Mouse (Mus musculus) CH12.LX (cell line): Measurements from ENCODE around the gene Zfp105.

ENCODE experiments used
- CTCF ChIP-seq, 2 experiments: IDR thresholded peaks in 1 of 2; conservative IDR thresholded peaks in 1 of 2; 2 replicates each; pipeline ENCODE4 v1.5.1; 2011 to 2012; ENCODE audit warnings: low read depth in 2 of 2, low read length in 2 of 2, improper control_type of control experiment in 1 of 2, inconsistent platforms in 1 of 2, mild to moderate bottlenecking in 1 of 2, moderate library complexity in 1 of 2
- TBP ChIP-seq: conservative IDR thresholded peaks from 2 replicates; pipeline ENCODE4 v1.6.1; 2011; ENCODE audit warnings: low read depth, low read length, improper control_type of control experiment

- TF ChIP-seq CTCF (conservative IDR thresholded peaks at IDR 0.05 in 1 of 2, IDR thresholded peaks at IDR 0.05 in 1 of 2; ENCODE audit: low read depth in 2 of 2, low read length in 2 of 2) (no peak), TBP (peak; percentile 42; the same call in 1 of the 2 replicates)
Measured at GRCm38 (mm10) chr9:122886372-122887179, 36.3 kb upstream of the Zfp105 start.
